Mouse (Mus musculus) adrenal gland, adult (tissue): ENCODE data around the gene Brd3os.

Source experiments
- DNase-seq, 2 experiments: peaks; one replicate each; pipeline ENCODE4 v3.0.0; 2022 to 2023; ENCODE audit warnings: low spot score in 1 of 2; ENCODE audit not compliant: inconsistent age in 2 of 2

The Brd3os gene

GRCm38 (mm10) chr2:27418577-27419070 lies 23.5 kb upstream of the Brd3os start:
- DNase-seq = peak in 1 of 2 experiments; percentile 61

GRCm38 (mm10) chr2:27421293-27422068 lies 20.6 kb upstream of the Brd3os start:
- peak; percentile 75 to 82 for DNase-seq

DNA sequence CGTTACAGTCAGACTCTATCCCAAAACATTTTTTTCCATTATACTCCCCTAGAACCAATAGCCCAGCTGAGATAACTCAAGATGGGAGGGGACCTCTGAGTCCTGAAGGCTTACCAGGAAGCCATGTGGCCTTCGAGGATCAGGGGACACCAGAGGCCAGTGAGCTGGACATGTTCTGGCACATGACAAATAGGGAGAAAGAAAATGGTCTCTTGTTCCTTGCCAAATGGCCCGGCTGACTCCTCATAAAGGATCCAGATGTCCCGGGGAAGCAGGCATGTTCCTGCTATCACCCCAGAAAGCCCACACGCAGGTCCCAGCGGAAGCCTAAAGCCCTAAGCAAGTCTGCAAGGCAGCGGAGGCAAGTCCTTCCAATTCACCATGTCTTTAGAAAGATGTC lies 18.5 kb upstream of the Brd3os start:
- peak in 1 of 2 experiments; percentile 57 for DNase-seq

DNA sequence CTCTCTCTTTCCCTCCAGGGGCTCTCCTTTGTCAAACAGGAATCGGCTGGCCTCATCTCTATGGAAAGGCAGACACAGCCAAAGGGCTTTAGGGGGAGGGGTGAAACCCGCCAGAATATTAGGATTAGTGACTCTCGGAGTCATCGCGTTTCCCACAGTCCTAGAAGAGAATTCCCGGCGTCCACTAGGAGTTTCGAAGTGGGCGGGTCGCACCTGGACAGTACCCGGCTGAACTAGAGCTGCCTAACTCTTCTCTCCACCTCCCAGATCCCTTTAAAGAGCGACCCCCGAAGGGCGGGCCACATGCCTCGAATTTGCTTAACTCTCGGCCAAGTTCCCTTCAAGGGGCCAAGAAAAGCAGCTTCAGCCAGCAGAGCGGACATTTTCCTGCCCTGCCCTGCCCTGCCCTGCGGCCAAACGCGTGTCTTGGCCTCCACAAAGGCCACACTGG lies 16.9 kb upstream of the Brd3os start:
- peak; percentile 50 to 79 for DNase-seq

DNA sequence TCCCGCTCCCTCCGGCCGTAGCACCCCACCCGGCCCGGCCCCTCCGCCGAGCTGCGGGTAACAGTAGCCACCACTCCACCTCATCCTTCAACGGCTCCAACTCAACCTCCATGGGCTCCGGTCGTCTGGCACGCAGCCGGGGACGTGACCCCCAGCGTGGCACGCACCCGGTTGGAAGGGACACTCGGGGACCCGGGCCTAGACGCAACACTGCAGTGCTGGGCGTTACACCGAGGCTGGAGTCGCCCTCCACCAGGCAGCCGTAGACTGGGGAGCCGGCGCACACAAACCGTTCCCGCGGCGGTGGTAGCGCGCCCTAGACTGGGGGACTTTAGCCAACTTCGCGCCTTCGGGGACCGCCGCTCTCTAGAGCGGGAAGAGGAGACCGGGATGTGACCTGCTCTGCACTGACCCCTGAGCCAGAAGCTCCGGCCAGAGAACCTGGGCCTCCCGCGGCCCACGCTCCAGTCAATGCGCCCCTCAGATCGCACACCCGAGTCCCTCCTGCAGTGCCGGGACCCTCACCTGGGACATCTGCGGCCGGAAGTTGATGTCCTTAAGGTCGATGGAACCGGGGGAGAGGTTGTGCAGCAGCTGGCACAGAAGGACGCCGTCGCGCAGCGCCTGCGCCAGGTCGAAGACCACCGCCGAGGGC lies 16.2 kb upstream of the Brd3os start:
- peak in 1 of 2 experiments; percentile 67 for DNase-seq

DNA sequence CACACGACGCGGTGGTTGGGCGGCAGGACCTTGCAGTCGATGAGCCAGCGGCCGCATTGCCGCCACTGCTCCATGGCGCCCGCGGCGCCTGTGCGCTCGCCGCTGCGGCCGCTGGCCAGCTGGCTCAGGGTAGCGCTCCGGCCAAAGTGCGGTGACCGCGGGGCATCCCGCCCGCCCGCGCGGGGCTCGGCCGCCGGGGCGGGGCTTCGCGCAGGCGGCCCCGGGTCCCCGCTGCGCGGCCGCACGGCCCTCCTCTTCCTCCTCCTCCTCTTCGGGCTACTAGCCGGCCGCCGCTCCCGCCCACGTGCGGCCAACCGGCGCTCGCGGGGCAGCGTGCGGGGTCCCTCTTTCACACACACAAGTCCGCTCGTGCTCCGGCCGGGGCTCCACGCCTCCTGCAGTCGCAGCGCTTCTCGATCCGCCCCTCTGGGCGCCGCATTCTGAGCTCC lies 15.7 kb upstream of the Brd3os start:
- DNase-seq = peak in 1 of 2 experiments; percentile 84

DNA sequence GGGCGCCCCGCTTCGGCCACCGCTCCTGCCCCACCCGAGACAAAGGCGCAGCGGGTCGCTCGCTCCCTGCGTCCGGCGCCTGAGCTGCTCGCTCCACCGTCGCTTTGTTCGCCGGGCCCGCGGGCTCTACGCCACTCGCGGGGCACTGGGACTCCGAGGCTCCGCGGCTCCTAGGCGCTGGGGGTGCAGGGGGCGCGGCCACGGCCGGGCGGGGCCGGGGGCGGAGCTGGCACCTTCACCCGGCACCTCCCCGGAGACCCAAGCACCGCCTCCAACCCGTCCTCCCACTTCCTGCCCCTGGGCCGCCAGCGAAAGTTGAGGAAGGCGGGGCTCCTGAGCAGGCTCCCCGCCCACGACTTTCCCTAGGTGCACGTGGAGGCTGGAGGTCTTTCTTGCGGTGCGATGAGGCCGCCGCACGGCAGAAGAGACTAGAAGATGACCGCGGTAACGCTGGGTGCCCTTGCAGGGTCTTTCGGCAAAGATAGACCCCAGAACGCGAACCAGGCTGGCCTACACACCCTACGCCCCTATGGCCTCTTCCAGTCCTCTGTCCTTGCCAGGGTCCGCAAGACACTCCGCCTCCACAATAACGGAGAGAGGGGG lies 15.2 kb upstream of the Brd3os start, which contains the start of gene Vav2:
Gene Vav2, minus strand, starts transcription at position 179 of the 603 bp plus-strand sequence.
- peak; percentile 97 to 98 for DNase-seq

GRCm38 (mm10) chr2:27428071-27428470 lies 14.1 kb upstream of the Brd3os start:
- peak; percentile 84 to 96 for DNase-seq

GRCm38 (mm10) chr2:27430621-27431020 lies 11.5 kb upstream of the Brd3os start:
- DNase-seq = no peak

DNA sequence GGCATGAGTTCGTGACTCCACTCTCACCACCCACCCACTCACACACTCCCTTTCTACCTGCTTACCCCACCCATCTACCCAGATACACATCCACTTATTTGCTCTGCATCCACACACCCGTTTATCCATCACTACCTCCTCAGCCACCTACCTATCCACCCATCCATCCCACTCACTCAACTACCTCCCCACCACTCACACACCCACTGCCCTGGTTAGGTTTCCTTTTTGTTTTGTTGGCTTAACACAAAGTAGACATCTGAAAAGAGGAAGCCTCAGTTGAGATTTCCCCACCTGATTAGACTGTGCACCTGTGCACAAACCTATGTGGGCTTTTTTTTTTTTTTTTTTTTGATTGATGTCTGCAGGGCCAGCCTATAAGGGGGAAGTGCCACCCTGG lies 9.5 kb upstream of the Brd3os start:
- DNase-seq = no peak

- DNase-seq = peak; percentile 73 to 82
These were observed 4.2 kb upstream of the Brd3os start for GRCm38 (mm10) chr2:27437876-27438275.

- DNase-seq = peak; percentile 54 to 72
These were observed 3.8 kb upstream of the Brd3os start for GRCm38 (mm10) chr2:27438281-27438680.

GRCm38 (mm10) chr2:27442708-27443449 lies 755 bp downstream of the Brd3os start:
- DNase-seq = peak; percentile 46 to 66

DNA sequence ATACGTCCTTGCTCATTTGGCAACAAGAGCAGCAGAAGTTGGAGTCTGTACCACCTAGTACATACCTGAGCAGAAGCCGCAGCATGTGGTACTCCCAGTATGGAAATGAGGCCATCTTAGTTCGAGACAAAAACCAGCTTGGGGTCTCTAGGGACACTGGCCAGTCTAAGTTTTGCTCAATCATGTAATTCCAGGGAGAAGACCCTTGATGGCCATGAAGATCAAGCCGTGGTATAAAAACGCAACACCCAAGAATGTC lies 1.3 kb downstream of the Brd3os start:
- DNase-seq = no peak

- no peak for DNase-seq
These were observed 3.8 kb downstream of the Brd3os start for GRCm38 (mm10) chr2:27445910-27446309.

DNA sequence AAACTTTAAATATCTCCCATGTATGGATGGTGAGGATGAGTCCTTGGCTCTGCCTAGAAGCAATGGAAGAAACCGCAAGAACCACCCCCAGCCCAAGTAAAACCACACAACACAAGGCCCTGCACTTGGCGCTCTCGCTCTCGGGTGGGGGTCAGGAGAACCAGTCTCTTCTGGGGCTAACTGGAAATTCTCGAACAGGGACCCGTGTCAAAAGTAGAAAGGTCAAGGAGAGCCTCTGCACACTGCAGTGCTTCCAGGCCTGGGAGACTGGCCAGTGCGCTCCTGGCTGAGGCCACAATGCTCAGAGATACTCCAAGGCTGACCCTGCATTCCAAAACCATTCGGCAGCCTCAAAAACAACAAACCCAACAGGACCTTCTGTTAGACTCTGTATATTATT lies 4.7 kb downstream of the Brd3os start:
- DNase-seq = peak; percentile 85 to 92

GRCm38 (mm10) chr2:27447782-27448181 lies 5.7 kb downstream of the Brd3os start:
- DNase-seq = no peak

GRCm38 (mm10) chr2:27450226-27450625 lies 8.1 kb downstream of the Brd3os start:
- peak; percentile 87 to 93 for DNase-seq

DNA sequence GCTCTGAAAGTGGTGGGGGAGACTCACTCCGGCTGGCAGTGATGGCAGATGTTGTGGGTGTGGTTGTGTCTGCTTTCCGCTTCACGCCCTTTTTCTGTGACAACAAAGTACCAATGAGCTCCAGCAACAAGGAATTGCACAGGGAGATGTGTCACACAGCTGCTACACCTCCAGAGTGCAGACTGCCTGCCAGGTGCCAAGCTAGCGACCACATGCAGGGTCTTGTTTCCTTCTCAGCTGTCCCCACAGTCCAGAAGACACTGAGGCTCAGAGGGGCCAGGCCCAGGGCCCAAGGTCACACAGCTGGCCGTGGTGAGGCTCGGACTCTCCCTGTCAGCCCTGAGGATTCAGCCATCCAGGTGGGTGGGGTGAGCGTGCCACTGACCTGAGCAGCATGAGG lies 17.6 kb downstream of the Brd3os start:
- no peak for DNase-seq

GRCm38 (mm10) chr2:27460163-27460562 lies 18.0 kb downstream of the Brd3os start:
- peak in 1 of 2 experiments; percentile 60 for DNase-seq

DNA sequence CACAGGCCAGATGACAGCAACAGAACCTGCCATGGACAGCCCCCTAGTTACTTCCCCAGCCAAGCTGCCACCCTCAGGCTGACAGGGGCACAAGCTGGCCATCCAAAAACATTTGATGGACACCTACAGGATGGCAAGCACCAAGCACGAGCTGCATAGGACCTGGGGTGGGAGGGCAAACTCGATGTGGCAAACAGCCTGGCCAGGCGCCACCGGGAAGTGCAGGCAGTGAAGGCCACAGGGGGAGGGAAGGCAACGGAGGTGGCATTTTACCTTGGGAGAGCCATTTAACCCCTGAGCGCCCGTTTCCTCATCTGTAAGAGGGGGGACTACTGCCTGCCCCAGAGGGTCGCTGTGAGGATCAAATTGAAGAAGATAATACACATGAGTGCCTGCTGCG lies 18.5 kb downstream of the Brd3os start:
- peak; percentile 83 to 93 for DNase-seq
